Mouse (Mus musculus): ENCODE results near the gene Lrp8. TPM values are rescaled to one million over a fixed set of nuclear protein-coding genes. Genes with fewer than 3 reads are reported as not detected.

Lrp8 gene
- total RNA-seq (2017), result 0.68 to 3.7 TPM (median 1.2 TPM) in 3 replicates

DNA sequence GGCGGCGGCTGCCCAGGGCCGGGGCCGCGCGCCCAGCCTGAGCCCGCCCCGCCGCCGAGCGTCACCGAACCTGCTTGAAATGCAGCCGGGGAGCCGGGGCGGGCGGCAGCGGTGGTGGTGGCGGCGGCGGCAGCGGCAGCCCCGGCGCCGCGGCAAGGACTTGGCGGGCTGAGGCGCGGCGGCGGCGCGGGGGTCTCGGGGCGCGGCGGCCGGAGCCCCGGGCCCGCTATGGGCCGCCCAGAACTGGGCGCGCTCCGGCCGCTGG, at the start of gene Lrp8:
Gene Lrp8 (plus strand): TSS at position 77 of the 265 bp plus-strand sequence.
- ATAC-seq (replicated peaks; ENCODE audit: insufficient number of reproducible peaks, low FRiP score, low TSS enrichment, poor library complexity, severe bottlenecking), result no peak

DNA sequence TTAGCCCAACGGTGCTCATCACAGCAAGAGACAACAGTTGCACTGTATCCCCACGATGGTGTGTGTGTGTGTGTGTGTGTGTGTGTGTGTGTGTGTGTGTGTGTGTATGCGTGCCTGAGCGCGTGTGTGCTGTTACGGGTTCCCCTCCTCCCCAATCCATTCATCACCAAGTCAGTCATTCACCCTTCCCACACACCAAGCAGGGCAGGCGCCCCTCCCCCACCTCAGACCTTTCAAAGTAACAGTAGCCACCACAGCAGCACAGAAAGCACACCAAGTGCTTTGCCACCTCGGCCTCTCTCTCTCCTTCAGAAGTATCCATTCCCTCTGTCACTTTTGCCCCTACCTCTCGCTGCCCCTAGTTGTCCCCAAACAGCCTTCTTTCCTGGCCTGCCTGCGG, 45.8 kb upstream of the Lrp8 start:
- no peak for ATAC-seq (replicated peaks; ENCODE audit: insufficient number of reproducible peaks, low FRiP score, low TSS enrichment, poor library complexity, severe bottlenecking)

DNA sequence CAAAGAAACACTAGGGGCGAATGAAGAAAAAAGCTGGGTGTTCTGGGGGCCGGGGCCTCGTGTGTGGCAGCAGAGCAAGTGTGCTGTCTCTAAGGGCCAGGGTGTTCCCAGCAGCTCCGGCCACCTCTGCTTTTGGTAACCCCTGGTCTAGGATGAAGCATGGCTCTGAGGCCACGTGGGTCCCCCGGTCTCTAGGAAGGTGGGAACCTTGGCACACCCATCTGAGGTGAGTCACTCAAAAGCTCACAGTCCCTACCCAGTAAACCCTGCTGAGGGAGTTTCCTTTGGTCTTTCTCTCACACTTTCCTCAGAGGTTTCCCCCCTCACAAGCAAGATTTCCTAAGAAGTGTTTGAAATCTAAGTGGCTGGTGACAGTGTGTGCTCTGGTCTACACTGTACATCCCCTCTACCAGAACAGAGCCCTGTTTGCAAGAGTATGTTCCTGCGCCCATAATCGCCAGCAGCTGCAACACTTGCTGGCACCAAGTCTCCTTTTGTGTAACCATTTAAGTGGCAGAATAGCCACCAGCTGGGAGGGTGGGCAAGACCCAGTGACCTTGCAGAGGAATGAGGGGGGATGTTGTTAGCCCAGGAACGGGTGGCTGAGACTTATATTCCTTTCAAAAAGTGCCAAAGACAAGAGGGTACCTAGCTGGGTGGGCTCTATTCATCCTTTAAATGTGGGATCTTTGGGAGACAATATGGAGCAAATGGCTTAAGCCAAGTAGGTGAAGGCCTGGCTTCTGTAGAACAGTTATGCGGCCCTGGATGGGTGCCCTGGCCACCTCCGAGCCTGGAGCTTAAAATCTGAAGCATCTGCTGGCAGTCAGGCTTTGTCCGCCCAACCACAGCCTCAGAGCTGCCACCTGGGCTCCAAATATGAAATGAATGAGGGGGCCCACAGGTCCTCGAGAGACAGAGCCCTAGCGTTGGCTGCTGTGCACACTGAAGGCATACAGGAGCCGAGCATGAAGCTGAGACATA, 44.3 kb upstream of the Lrp8 start:
- no peak for ATAC-seq (replicated peaks; ENCODE audit: insufficient number of reproducible peaks, low FRiP score, low TSS enrichment, poor library complexity, severe bottlenecking)

GRCm38 (mm10) chr4:107758938-107759337, 43.1 kb upstream of the Lrp8 start:
- ATAC-seq (replicated peaks; ENCODE audit: insufficient number of reproducible peaks, low FRiP score, low TSS enrichment, poor library complexity, severe bottlenecking), result no peak

GRCm38 (mm10) chr4:107763001-107763400, 39.1 kb upstream of the Lrp8 start:
- no peak for ATAC-seq (replicated peaks; ENCODE audit: insufficient number of reproducible peaks, low FRiP score, low TSS enrichment, poor library complexity, severe bottlenecking)

- ATAC-seq (replicated peaks; ENCODE audit: insufficient number of reproducible peaks, low FRiP score, low TSS enrichment, poor library complexity, severe bottlenecking), result no peak
These were observed 38.5 kb upstream of the Lrp8 start for GRCm38 (mm10) chr4:107763598-107763997.

DNA sequence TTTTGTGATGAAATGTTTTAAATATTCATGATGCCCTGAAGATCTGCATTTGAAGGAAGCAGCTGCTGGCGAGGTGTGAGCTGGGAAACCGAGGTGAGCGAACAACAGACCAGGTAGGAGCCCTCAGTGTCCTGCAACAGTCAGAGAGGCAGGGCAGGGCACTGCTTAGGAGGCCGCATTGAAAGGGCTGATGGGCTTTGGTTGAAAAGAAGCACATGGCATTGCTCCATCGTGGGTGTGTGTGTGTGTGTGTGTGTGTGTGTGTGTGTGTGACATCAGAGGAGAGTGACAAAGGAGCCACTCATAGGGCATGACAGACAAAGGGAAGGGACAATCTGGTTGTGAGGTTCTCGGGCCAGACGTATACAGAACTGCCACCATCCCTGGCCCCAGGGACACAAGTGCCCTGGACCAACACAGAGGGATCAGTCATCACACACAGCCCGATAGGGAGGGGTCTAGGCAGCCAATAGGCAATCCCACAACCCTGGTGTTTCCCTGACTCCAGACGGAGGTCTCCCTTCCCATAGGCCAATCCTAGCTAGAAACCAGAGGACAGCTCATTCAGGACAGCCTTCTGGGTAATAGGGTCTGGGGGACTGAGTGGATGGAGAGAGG, 36.8 kb upstream of the Lrp8 start:
- ATAC-seq (replicated peaks; ENCODE audit: insufficient number of reproducible peaks, low FRiP score, low TSS enrichment, poor library complexity, severe bottlenecking), result no peak

GRCm38 (mm10) chr4:107766182-107766581, 35.9 kb upstream of the Lrp8 start:
- ATAC-seq (replicated peaks; ENCODE audit: insufficient number of reproducible peaks, low FRiP score, low TSS enrichment, poor library complexity, severe bottlenecking), result no peak

DNA sequence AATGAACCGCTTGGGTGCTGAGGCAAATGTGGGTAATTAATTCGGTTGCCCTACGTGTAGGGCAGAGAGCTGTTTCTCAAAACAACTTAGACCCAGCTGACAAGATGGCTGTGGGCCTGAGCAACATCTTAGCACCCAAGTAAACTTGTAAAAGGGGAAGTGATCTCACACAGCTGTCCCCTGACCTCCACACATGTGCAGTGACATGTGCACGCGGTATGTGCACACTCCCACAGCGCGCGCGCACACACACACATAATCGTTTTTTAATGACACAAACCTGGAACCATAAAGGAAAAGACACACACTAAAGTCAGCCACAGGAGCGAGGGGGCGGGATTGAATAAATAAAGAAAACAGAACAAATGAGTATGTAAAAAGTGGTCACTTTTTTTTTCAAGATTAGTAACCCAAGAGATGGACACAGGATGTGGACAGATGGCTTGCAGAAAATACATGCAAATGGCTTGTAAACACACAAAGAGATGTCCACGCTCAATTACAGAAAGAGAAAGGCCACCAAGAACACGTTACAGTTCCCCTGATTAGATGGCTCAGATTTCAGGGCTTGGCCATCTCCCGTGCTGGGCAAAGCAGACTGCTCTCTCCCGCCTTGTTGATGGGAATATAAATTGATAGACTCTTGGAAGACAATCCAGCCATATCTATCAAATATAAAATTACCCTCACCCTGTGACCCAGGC, 29.8 kb upstream of the Lrp8 start:
- ATAC-seq (replicated peaks; ENCODE audit: insufficient number of reproducible peaks, low FRiP score, low TSS enrichment, poor library complexity, severe bottlenecking), result no peak

GRCm38 (mm10) chr4:107774868-107775267, 27.2 kb upstream of the Lrp8 start:
- no peak for ATAC-seq (replicated peaks; ENCODE audit: insufficient number of reproducible peaks, low FRiP score, low TSS enrichment, poor library complexity, severe bottlenecking)

DNA sequence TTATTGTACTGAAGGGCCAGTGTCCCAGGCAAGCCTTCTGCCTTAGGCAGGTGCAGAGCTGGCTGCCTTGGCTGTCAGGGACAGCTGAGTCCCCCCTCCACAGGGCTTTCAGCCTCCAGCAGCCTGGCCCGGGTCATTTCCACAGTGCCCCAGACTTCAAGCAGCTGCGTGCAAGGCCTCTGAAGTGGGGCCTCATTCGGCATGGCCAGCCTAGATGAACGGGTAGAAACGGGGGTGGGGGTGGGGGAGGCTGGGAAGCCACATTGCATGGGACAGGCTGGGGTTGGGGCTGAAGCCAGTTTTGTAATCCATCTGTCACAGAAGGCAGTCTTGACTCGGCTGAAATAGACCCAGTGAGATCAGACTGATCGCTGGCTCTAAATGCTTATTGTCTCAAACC, 26.4 kb upstream of the Lrp8 start:
- ATAC-seq (replicated peaks; ENCODE audit: insufficient number of reproducible peaks, low FRiP score, low TSS enrichment, poor library complexity, severe bottlenecking), result no peak

DNA sequence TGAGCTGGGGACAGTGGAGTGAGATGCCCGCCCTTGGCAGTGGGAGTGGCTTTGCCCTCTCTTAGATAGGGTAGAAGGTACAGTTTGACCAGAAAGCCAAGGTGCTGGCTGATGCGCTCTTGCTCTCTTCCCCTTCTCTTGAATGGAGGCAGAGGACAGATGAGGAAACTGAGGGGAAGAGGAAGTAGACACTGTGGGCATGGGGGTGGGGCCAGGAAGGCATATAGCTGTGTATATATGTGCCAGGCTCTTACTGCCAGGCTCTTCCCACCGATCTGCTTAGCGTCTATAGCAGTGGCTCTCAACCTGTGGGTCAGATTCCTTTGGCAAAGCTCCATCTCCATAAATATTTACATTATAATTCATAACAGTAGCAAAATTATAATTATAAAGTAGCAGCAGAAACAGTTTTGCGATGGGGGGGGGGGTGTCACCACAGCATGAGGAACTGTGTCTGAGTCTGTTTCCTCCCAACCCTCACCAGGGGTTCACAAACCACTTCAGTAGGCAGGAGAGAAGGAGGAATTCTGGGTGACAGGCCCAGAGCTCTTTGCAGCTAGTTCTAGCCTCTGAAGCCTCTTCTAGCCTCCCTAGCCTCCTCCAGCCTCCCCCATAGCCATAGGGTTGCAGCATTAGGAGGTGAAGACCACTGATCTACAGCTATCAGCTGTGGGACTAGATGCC, 24.9 kb upstream of the Lrp8 start:
- ATAC-seq (replicated peaks; ENCODE audit: insufficient number of reproducible peaks, low FRiP score, low TSS enrichment, poor library complexity, severe bottlenecking), result peak; percentile 93

DNA sequence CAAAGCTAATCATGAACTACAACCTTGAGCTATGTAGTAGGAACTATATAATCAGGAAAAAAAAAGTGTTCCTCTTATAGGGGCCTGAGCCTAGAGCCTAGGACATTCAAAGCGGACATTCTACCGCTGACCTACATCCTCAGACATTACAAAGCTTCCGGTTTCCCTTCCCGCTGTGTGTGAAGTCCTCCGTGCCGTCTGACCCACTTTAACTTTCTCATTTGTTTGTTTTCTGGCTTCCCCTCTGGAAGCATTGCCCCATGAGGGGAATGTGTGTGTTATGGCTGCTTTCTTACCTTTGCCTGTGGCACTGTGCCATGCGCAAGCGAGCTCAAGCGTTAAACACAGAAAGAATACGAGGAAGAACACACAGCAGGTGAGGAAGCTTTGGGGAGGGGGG, 18.5 kb upstream of the Lrp8 start:
- ATAC-seq (replicated peaks; ENCODE audit: insufficient number of reproducible peaks, low FRiP score, low TSS enrichment, poor library complexity, severe bottlenecking), result no peak

DNA sequence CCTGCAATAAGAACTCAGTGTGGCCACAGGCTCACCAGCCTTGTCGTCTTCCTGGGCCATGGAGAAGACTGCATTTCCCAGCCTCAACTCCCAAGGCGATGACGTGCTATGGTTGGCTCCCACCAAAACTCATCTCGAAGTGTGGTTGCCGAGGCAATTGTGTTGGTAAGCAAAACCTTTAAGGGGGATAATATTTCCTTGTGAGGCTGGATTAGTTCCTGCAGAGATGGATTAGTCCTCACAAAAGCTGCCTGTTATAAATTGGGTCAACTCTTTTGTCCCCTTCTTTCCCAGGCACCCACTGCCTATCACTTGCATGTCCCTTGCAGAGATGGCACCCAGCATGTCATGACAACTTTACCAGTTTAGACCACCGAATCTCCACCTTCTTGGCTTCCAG, 13.2 kb upstream of the Lrp8 start:
- no peak for ATAC-seq (replicated peaks; ENCODE audit: insufficient number of reproducible peaks, low FRiP score, low TSS enrichment, poor library complexity, severe bottlenecking)

GRCm38 (mm10) chr4:107800801-107801200, 1.3 kb upstream of the Lrp8 start:
- no peak for ATAC-seq (replicated peaks; ENCODE audit: insufficient number of reproducible peaks, low FRiP score, low TSS enrichment, poor library complexity, severe bottlenecking)

DNA sequence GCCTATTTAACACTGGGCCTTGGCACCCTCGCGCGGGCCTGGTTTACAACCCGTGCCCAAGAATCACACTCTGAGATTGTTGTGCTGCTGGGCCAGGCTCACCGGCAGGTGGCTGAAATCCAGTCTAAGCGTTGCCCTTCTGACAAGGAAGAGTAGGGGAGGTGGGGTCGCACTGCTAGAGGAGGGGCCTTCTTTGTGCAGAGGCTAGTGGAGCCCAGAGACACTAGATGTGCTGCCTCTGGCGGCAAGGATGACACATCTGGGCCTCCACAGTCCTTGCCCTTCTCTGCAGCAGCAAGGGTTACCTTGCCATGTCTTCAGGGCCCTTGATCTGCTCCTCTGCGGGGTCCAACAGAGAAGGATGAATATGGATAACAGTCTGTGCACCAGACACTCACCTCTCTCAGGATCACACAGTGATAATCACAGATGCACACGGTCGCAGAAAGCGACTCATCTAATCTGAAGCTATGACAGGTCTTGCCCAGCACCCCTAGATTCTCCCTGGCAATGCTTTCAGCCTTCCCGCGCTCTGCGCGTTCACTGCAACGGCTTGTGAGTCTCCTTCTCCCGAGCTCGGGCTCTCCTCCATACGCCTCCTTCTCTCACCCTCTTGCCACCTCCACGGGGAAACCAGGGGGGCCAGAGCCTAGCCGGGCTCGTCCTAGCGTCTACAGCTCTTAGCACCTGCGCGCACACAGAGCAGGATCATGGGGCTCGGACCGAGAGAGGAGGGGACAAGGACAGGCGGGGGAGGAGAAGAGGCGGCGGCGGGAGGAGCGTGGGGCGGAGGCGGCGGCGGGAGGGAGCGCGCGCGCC, 486 bp upstream of the Lrp8 start:
- peak; percentile 40; the same call in 1 of the 2 replicates for ATAC-seq (replicated peaks; ENCODE audit: insufficient number of reproducible peaks, low FRiP score, low TSS enrichment, poor library complexity, severe bottlenecking)

DNA sequence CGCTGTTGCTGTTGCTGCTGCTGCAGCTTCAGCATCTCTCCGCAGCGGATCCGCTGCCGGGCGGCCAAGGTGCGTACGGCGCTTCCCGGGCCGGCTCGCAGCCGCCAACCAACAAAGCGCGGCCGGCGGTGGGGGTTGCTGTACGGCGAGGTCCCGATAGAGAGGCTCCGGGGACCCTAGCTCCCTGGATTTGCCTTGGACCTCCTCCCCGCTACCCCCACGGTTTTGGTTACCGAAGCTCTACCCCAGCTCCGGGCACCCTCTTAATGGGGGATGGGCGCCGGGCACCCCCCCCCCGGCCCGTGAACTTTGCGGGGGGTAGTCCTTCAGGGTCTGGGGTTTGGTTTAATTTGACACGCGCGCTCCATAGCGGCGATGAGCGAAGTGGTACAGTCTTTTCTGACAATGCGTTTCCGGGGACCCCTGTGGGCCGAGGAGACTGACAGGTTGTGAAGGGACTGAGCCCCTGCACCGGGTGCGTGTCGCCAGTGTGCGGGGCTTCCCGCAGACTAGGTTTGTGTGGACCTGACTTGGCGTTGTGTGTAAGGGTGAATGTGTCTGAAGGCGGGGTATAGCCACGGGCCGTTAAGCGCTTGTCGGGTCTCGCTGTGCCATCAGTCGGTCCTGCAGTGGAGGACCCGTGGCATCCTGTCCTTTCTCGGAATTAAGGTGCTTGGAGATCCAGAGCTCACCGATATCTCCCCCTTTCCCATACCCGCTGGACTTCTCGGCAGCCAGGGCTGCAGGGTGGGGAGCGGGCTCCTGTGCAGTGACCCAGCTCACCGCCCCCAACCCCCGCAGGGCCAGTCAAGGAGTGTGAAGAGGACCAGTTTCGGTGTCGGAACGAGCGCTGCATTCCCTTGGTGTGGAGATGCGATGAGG, 630 bp downstream of the Lrp8 start:
- no peak for ATAC-seq (replicated peaks; ENCODE audit: insufficient number of reproducible peaks, low FRiP score, low TSS enrichment, poor library complexity, severe bottlenecking)

Data from monocyte, adult 5-6 weeks (primary cell).